Mouse (Mus musculus) liver, postnatal 0 days (tissue): Measurements from ENCODE around the gene Gpx5. TPM values are rescaled to one million over a fixed set of nuclear protein-coding genes. Genes with fewer than 3 reads are reported as not detected.

ENCODE experiments used
- ATAC-seq: fragments of 200-750 bp; cut with Nextera tagmentation; 2 replicates; pipeline ENCODE4 v1.8.0; 2017; ENCODE audit warnings: mild to moderate bottlenecking, moderate library complexity
- DNase-seq: peaks from one replicate; pipeline ENCODE4 v3.0.0-alpha.2; 2016
- H3K27ac ChIP-seq: fragments of 300-500 bp; sonication (generic); 2 replicates; pipeline ENCODE4 v1.5.1; 2014; ENCODE audit warnings: antibody characterized with exemption, moderate library complexity, mild to moderate bottlenecking, low read depth
- H3K27me3 ChIP-seq: fragments of 300-500 bp; sonication (generic); 2 replicates; pipeline ENCODE4 v1.6.1; 2014; ENCODE audit warnings: low read length, control low read depth, mixed read lengths; ENCODE audit not compliant: insufficient read depth
- H3K36me3 ChIP-seq: fragments of 300-500 bp; sonication (generic); replicated peaks from 2 replicates; pipeline ENCODE4 v1.6.1; 2014; ENCODE audit warnings: mild to moderate bottlenecking, control low read depth, low read length, moderate library complexity, mixed read lengths; ENCODE audit not compliant: insufficient read depth
- H3K4me1 ChIP-seq: fragments of 300-500 bp; sonication (generic); 2 replicates; pipeline ENCODE4 v1.6.1; 2014; ENCODE audit warnings: antibody characterized with exemption, mild to moderate bottlenecking, control low read depth; ENCODE audit not compliant: insufficient read depth
- H3K4me2 ChIP-seq: fragments of 300-500 bp; sonication (generic); 2 replicates; pipeline ENCODE4 v1.6.1; 2014; ENCODE audit warnings: low read depth, mild to moderate bottlenecking, low read length, moderate library complexity, mixed read lengths
- H3K4me3 ChIP-seq: fragments of 300-500 bp; sonication (generic); 2 replicates; pipeline ENCODE4 v1.5.1; 2014; ENCODE audit warnings: low read depth, low read length
- H3K9ac ChIP-seq: fragments of 300-500 bp; sonication (generic); replicated peaks from 2 replicates; pipeline ENCODE4 v1.6.1; 2014; ENCODE audit warnings: mild to moderate bottlenecking, moderate library complexity
- H3K9me3 ChIP-seq: fragments of 300-500 bp; sonication (generic); 2 replicates; pipeline ENCODE4 v1.6.1; 2016; ENCODE audit warnings: mild to moderate bottlenecking, control low read depth, low read length, mixed read lengths
- CTCF ChIP-seq: sonication (generic); IDR thresholded peaks from 2 replicates; pipeline ENCODE4 v1.5.1; 2016; ENCODE audit warnings: antibody characterized with exemption, low read depth
- EP300 ChIP-seq: IDR thresholded peaks from 2 replicates; pipeline ENCODE4 v1.6.1; 2016; ENCODE audit warnings: antibody characterized with exemption, low read depth, mild to moderate bottlenecking
- WGBS: fragments of 180-500 bp; shearing (Covaris S2); extraction: QIAGEN DNeasy Blood & Tissue Kit; methylation state at CpG from one replicate; pipeline ENCODE4 v1.1.7; 2014; ENCODE audit not compliant: insufficient replicate concordance; 5-methylcytosine and 5-hydroxymethylcytosine counted together
- polyA plus RNA-seq: library from polyadenylated mRNA; unstranded; fragments of >200 nt; fragmentation: Nextera tagmentation; extraction: Ambion mirVana; gene quantifications from 2 replicates; pipeline ENCODE4 v1.2.1, GENCODE M21; 2015

The Gpx5 gene
- polyA plus RNA-seq, 1 experiment from 2014 or later: not detected

DNA sequence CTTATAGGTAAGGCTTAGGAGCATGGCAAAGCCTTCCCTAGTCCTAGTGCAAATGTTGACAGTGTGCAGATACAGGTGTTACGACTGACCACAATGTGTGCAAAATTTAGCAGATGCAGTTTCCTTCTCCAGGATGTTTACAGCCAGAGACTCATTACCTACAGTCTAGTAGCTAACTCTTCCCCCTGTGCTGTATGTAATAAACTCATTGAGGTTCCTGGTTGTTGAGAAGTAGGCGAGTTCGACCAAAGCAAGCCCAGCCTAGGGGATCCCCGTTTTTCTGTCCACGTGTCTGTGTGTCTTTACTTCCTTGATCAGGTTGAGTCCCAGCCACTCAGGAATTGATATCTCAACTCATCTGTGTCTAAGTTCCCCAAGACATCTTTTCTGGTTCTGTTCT, 48.4 kb downstream of the Gpx5 start:
- Histone ChIP-seq H3K4me1 (no peaks in the 10 kb centered on the region), H3K4me3 (no peak overlapping the region), H3K9ac (no peak overlapping the region), H3K27me3 (no peaks in the 10 kb centered on the region; the same call in 1 of the 2 replicates), H3K36me3 (no peaks in the 10 kb centered on the region), H3K9me3 (no peaks in the 10 kb centered on the region), H3K27ac (no peak overlapping the region), H3K4me2 (no peak overlapping the region)
- no peak for DNase-seq
- no peak for ATAC-seq
- WGBS: 63% methylated on average over 5 of the region's 5 CpGs
- TF ChIP-seq EP300 (no peak), CTCF (no peak)

- ATAC-seq: no peak
- H3K27me3 ChIP-seq: no peaks in the 10 kb centered on the region; the same call in 1 of the 2 replicates
- no peak overlapping the region for H3K9ac ChIP-seq
- H3K4me2 ChIP-seq: peak overlapping the region; percentile 61
- H3K36me3 ChIP-seq: no peaks in the 10 kb centered on the region
- H3K27ac ChIP-seq: no peak overlapping the region
- WGBS: 10% methylated on average over 13 of the region's 13 CpGs
- no peak for DNase-seq
- peak overlapping the region; percentile 24 for H3K4me3 ChIP-seq
- H3K9me3 ChIP-seq: no peaks in the 10 kb centered on the region
- no peaks in the 10 kb centered on the region for H3K4me1 ChIP-seq
- no peak for TF ChIP-seq EP300
- TF ChIP-seq CTCF: no peak
Observed at GRCm38 (mm10) chr13:21243196-21243595, 49.3 kb downstream of the Gpx5 start.

DNA sequence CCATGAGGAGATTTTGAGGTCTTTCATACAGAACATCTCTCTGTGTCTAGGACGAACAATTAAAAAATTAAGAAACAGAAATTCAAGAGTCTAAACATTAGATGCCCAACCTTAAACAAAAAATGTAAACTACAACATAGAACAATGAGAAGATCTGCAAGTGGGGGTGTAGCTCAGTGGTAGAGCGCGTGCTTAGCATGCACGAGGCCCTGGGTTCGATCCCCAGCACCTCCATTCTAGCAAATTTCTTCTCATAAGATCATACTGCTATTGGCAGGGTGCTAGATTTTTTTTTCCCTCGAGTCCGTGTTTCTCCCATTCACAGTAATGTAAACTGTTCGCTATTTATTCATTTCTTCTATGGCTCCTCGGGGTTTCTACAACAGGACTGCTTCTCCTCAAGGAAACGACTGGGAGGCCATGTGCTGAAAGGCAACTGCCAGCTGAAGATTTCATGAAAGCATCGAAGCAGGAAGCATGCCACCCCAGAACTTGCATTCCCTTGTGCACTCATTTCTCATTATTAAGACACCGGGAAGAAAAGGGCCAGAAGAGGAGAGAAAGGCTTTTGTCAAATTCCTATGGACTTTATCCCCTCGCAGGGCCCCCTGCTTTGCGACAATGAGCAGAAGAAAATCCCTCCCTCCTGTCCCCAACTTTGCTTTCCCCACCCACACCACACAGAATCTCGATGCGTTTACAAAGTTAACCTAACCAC, 50.0 kb downstream of the Gpx5 start:
- H3K27me3 ChIP-seq: no peaks in the 10 kb centered on the region; the same call in 1 of the 2 replicates
- ATAC-seq: no peak

DNA sequence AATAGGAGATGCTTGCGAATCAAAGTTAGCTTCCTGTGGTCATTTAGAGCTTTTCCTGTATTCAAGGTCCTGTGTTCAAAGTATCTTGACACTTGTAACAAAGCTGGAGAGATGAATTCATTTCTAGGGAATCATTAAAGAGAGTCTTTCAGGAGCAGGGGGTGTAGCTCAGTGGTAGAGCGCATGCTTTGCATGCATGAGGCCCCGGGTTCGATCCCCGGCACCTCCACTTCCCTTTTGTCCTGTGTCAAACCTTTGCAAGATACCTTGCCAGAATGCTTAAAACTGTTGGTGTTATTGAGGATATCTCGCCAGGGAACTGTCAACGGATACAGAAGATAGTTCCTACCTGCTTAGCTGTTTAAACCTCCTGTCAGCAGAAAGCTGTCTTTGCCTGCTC, 51.7 kb downstream of the Gpx5 start:
- no peak for DNase-seq
- Histone ChIP-seq H3K27ac (no peak overlapping the region), H3K4me2 (no peak overlapping the region), H3K9me3 (no peaks in the 10 kb centered on the region), H3K36me3 (no peaks in the 10 kb centered on the region), H3K4me1 (no peaks in the 10 kb centered on the region), H3K4me3 (no peak overlapping the region), H3K27me3 (no peaks in the 10 kb centered on the region), H3K9ac (no peak overlapping the region)
- TF ChIP-seq CTCF (no peak), EP300 (no peak)
- ATAC-seq: 0 out of 2 replicates have a peak, but pooled peaks have one; percentile 21
- 18% methylated on average over 7 of the region's 7 CpGs for WGBS

More for the DNA sequence above, 50.0 kb downstream of the Gpx5 start:
- Histone ChIP-seq H3K27ac (no peak overlapping the region), H3K4me2 (peak overlapping the region; percentile 61), H3K36me3 (no peaks in the 10 kb centered on the region), H3K4me1 (no peaks in the 10 kb centered on the region), H3K9me3 (no peaks in the 10 kb centered on the region), H3K4me3 (peak overlapping the region; percentile 24), H3K9ac (no peak overlapping the region)
- no peak for TF ChIP-seq CTCF
- no peak for TF ChIP-seq EP300
- 10% methylated on average over 16 of the region's 16 CpGs for WGBS
- no peak for DNase-seq

- Histone ChIP-seq H3K27ac (no peak overlapping the region), H3K27me3 (no peaks in the 10 kb centered on the region), H3K36me3 (no peaks in the 10 kb centered on the region), H3K9me3 (no peaks in the 10 kb centered on the region), H3K4me2 (no peak overlapping the region), H3K4me3 (no peak overlapping the region), H3K9ac (no peak overlapping the region), H3K4me1 (no peaks in the 10 kb centered on the region)
- DNase-seq (no peak), ATAC-seq (no peak)
- no peak for TF ChIP-seq EP300
- no peak for TF ChIP-seq CTCF
- WGBS: 79% methylated on average over 6 of the region's 6 CpGs
Observed at GRCm38 (mm10) chr13:21237161-21237560, 55.4 kb downstream of the Gpx5 start.

- H3K9ac ChIP-seq: no peak overlapping the region
- TF ChIP-seq CTCF (no peak), EP300 (no peak)
- 62% methylated on average over 2 of the region's 2 CpGs for WGBS
- H3K4me2 ChIP-seq: no peak overlapping the region
- no peak for ATAC-seq
- no peak overlapping the region for H3K27ac ChIP-seq
- H3K27me3 ChIP-seq: no peaks in the 10 kb centered on the region
- no peak for DNase-seq
- H3K36me3 ChIP-seq: no peaks in the 10 kb centered on the region
- H3K9me3 ChIP-seq: no peaks in the 10 kb centered on the region
- no peaks in the 10 kb centered on the region for H3K4me1 ChIP-seq
- no peak overlapping the region for H3K4me3 ChIP-seq
Observed at GRCm38 (mm10) chr13:21236714-21237113, 55.8 kb downstream of the Gpx5 start.

Other genes starting within 250 kb of the Gpx5 start
- gene Olfr1370, start 217.8 kb downstream of the Gpx5 start, polyA plus RNA-seq: not detected in 2 replicates
- gene Olfr1369-ps1, start 181.2 kb downstream of the Gpx5 start, polyA plus RNA-seq: not detected in 2 replicates
- not detected in 2 replicates for gene Olfr263, start 163.1 kb downstream of the Gpx5 start, polyA plus RNA-seq
- not detected in 2 replicates for gene Olfr1368, start 146.9 kb downstream of the Gpx5 start, polyA plus RNA-seq
- 36.5 and 36.7 TPM in 2 replicates for gene Trim27, start 113.3 kb downstream of the Gpx5 start, polyA plus RNA-seq
- gene Gpx6, start 19.4 kb upstream of the Gpx5 start, polyA plus RNA-seq: 0.08 and 0.18 TPM in 2 replicates
- not detected in 2 replicates for gene Olfr1367, start 54.2 kb upstream of the Gpx5 start, polyA plus RNA-seq
- gene Zscan12, start 70.1 kb upstream of the Gpx5 start, polyA plus RNA-seq: 2.4 and 2.7 TPM in 2 replicates
- gene Zkscan3, start 110.0 kb upstream of the Gpx5 start, polyA plus RNA-seq: 22.2 and 24.6 TPM in 2 replicates
- 0.31 and 0.39 TPM in 2 replicates for gene Pgbd1, start 148.3 kb upstream of the Gpx5 start, polyA plus RNA-seq
- 13.3 and 15.2 TPM in 2 replicates for gene Zscan26, start 161.0 kb upstream of the Gpx5 start, polyA plus RNA-seq
- gene Nkapl, start 175.8 kb upstream of the Gpx5 start, polyA plus RNA-seq: 2.0 TPM in 2 replicates
- 0.77 and 0.78 TPM in 2 replicates for gene Zkscan4, start 186.2 kb upstream of the Gpx5 start, polyA plus RNA-seq
- gene Gm10065, start 186.7 kb upstream of the Gpx5 start, polyA plus RNA-seq: not detected in 2 replicates
- 0.52 and 0.70 TPM in 2 replicates for gene AK157302, start 202.5 kb upstream of the Gpx5 start, polyA plus RNA-seq
- gene Gm11273, start 208.7 kb upstream of the Gpx5 start, polyA plus RNA-seq: 6.4 and 8.9 TPM in 2 replicates
- 1.2 and 1.6 TPM in 2 replicates for gene Zkscan8, start 238.4 kb upstream of the Gpx5 start, polyA plus RNA-seq